Mouse (Mus musculus): ENCODE data around the gene Chrm1.

Gene Chrm1

GRCm38 (mm10) chr19:8683627-8684026 is 20.0 kb downstream of the Chrm1 start:
- no peak for DNase-seq (ENCODE audit: low spot score in 2 of 2)

GRCm38 (mm10) chr19:8691871-8692539 is 28.4 kb downstream of the Chrm1 start:
- DNase-seq (ENCODE audit: low spot score in 2 of 2), result no peak

DNA sequence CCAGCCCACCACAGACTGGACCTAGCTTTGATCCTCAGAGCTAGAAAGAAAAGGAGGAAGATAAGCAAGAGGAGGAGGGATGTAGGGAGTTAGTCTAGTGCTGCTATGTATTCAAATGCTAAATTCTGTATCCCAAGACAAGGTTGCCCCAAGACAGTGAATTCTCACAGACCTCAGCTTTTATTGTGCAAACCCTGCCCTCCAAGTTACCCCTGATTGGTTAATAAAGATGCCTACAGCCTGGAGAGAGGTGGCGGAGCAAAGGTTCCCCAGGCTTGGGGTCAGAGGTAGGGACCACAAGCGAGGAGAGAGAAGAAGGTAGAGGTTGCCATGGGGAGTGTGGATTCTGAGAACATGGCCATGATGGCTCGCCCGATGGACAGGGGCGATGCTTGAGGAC is 29.2 kb downstream of the Chrm1 start:
- no peak for DNase-seq (ENCODE audit: low spot score in 2 of 2)

DNA sequence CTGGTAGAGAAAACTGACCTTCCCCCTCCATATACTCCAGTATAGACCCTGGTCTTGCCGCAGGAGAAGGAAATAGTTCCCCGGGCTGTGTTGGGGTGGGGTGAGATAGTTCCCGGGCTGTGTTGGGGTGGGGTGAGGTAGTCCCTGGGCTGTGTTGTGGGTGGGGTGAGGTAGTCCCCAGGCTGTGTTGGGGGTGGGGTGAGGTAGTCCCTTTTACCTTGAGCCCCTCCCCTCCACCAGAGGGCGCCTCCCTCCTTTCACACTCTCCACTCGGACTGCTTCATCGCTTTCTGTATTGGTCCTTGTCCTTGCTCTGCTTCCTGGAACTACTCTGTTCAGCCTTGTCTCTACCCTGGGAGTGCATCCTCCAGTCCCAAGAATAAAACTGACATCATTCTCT is 31.7 kb downstream of the Chrm1 start:
- DNase-seq (ENCODE audit: low spot score in 2 of 2), result peak; percentile 59 to 68

DNA sequence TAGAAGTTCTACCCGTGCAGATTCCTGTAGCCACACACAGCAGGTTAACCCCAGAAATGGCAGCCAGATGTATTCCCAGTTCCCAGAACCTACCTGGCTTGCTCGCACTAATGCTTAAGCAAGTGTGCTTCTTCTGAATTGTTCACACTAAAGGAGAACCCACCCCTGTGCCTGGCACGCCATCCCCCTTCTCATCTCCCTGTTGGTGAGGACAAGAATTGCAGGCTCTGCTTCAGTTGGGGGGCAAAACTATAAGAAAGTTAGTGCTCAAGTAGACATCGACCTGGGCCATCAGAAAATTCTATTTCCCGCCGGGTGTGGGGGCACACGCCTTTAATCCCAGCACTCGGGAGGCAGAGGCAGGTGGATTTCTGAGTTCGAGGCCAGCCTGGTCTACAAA is 36.1 kb downstream of the Chrm1 start:
- DNase-seq (ENCODE audit: low spot score in 2 of 2), result no peak

- DNase-seq (ENCODE audit: low spot score in 2 of 2), result no peak
Measured at GRCm38 (mm10) chr19:8702458-8702857, 38.9 kb downstream of the Chrm1 start.

GRCm38 (mm10) chr19:8703571-8703970 is 40.0 kb downstream of the Chrm1 start:
- DNase-seq (ENCODE audit: low spot score in 2 of 2), result no peak

DNA sequence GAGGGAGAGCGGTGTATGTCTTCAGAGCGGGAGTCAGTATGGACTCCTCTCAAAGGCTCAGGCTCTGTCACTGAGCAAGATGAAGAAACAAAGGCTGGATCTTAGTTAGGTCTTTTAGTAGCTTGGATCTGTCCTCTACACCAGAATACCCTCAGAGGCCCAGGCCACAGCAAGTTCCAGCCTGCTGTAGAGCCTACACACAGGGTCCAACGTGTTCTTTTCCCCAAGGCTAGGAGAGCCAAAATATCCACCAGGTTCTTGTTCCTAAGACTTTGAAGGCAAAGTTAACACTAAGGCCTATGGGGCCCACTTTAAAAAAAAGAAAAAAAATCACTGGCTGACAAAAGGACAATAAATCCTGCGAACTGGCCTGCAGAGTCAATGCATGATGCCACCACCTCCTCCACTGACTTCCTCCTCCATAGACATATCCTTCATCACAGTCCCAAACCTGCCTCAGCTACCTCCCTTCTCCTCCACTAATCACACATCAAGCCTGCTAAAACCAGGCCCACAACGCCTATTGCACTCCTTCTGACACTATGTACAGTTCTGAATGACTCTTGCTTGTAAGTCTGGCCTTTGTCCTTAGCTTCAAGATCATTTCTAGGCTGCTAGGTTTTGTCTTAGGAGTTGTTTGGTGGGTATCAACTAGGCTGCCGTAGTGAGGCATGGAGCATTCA is 41.6 kb downstream of the Chrm1 start:
- DNase-seq (ENCODE audit: low spot score in 2 of 2), result no peak

DNA sequence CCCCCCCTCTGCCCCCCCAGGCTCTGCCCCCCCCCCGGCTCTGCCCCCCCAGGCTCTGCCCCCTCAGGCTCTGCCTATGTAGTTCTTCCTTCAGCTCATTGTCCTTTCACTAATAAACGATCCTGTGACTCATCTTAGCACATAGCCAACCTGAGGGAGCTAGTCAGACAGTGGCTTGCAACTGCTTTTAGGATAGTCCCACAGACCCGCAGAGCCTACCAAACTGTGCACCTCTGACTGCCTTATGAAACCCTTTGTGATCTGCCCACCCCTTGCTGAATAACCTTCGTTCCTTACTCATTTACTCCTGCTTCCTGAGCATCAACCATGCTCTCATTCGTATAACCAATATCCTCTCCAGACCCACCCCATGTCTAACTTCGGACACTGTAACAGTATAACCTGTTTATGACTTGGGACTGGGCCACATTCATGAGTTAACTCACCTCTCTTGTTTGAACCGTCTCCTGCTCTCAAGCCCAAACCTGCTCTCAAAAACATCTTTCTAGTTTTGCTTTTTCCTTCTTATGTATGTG is 42.6 kb downstream of the Chrm1 start:
- DNase-seq (ENCODE audit: low spot score in 2 of 2), result no peak

DNA sequence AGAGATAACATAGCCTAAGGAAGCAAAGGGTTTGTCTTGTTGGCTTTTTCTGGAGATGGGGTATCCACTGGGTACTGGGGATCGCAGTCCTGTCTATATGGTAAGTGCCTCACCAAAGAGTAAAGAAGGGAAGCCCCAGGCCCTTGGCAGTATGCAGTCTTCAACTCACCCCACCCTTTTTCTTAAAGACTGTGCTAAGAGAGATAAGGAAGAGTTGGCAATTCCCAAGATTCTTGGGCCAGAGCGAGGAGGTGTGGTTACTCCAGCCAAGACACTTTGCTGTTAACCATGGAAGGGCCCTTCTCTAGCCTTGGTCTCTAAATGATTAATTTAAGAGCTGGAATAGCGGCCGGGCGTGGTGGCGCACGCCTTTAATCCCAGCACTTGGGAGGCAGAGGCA is 43.3 kb downstream of the Chrm1 start:
- DNase-seq (ENCODE audit: low spot score in 2 of 2), result no peak

- DNase-seq (ENCODE audit: low spot score in 2 of 2), result no peak
Measured at GRCm38 (mm10) chr19:8708954-8709353, 45.4 kb downstream of the Chrm1 start.

DNA sequence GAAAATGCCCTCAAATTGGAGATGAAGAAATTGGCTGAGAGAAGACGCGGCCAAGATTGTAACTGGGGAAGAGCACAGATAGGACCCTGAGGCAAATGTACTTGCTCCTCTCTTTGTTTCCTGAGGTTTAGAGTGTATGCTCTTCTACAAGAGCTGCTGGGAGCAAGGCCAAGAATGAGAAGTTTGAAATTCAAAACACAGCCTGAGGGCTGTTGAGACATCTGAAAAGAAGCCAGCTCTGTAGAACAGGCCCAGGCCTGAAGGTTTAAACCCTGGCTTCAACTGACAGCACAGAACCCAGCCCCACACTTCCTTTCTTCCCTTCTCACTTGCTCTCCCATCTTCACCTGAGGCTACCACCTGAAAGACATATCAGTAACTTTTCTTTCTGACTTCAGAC is 46.5 kb downstream of the Chrm1 start:
- DNase-seq (ENCODE audit: low spot score in 2 of 2), result no peak

DNA sequence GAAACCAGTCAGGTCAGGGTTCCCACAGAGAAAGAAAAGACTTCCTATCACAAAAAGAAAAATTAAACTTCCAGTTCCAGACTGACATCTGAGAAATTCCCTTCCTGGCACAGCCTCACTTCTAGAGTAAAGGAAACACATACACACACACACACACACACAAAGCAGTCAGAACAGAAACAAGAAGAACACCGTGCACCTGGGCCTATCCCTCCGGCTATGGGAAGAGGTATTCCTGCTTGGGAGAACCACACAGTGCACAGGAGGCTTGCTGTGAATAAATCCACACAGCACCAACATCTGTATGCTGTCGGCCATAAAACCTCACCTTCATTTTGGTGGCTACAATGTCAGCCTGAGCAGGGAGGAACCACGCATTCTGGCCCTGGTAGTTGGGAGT is 47.9 kb downstream of the Chrm1 start:
- DNase-seq (ENCODE audit: low spot score in 2 of 2), result no peak

GRCm38 (mm10) chr19:8711949-8712869 is 48.6 kb downstream of the Chrm1 start:
- peak; percentile 76 to 83 for DNase-seq (ENCODE audit: low spot score in 2 of 2)

DNA sequence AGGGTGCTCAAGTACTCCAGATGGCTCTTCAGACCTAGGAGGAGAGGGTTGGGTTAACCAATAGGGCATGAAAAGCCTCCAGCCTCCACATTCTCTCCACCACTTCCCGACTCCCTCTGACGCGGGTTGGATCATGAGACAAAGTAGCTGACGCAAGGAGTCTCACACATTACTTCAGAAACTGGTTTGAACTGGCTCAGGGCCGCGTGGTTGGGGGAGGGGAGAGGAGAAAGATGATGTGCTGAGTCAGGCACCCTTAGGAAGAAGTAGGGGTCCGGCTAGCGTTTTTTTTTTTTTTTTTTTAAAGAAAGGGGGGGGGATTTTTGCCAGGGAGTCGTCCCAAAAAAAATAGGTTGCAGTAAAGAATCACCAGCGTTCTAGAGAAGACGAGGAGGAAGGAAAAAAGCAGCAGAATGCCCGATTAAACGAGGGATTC is 49.3 kb downstream of the Chrm1 start:
- DNase-seq (ENCODE audit: low spot score in 2 of 2), result peak; percentile 45 to 73

- DNase-seq (ENCODE audit: low spot score in 2 of 2), result peak; percentile 95 to 96
Measured at GRCm38 (mm10) chr19:8713306-8713996, 49.9 kb downstream of the Chrm1 start.

- no peak for DNase-seq (ENCODE audit: low spot score in 2 of 2)
Measured at GRCm38 (mm10) chr19:8713997-8714652, 50.5 kb downstream of the Chrm1 start.

DNA sequence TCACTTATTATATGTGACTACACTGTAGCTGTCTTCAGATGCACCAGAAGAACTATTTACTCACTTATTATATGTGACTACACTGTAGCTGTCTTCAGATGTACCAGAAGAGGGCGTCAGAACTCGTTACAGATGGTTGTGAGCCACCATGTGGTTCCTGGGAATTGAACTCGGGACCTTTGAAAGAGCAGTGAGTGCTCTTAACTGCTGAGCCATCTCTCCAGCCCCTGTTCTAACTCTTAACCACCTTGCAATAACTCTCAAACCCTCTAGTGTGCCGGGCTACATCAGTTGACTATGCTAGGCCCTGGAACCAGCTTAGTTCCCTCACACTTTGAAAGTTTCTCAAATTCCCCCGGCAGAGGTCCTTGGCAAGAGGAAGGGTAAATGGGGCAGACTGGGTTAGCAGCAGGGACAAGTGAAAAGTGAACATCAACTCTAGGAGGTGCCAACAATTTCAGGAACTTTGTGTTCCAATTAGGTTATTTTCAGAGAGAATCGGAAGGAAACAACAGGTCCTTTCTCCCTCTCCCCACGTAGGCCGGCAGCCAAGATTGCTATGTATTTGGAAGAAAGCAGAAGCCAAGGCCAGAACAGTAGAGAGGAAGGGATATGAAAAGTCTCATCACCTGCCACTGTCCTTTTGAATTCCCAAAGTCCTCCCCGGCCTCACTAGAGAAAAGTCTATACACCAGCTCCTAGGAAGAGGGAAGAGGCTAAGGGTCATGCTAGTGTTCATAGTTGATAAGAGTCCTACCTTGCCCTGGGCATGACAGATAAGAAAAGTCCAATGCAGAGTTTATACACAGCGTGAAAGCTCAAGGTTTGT is 51.3 kb downstream of the Chrm1 start:
- DNase-seq (ENCODE audit: low spot score in 2 of 2), result peak; percentile 47 to 74

GRCm38 (mm10) chr19:8715868-8716766 is 52.5 kb downstream of the Chrm1 start:
- no peak for DNase-seq (ENCODE audit: low spot score in 2 of 2)
